Mouse (Mus musculus) intestine, embryonic 15.5 days (tissue): ENCODE results near the gene Gemin7. TPM values are rescaled to one million over a fixed set of nuclear protein-coding genes. Genes with fewer than 3 reads are reported as not detected.
A peak's percentile ranks its signal among the peaks of the same experiment; 100 is the strongest.
"Not testable (repeated sequence)": the region's sequence is repeated elsewhere in the genome, so short reads cannot be mapped to it uniquely, and the experiment has no call there.

Source experiments
- ATAC-seq: fragments of 200-750 bp; cut with Nextera tagmentation; 2 replicates; pipeline ENCODE4 v1.8.0; 2017; ENCODE audit warnings: moderate TSS enrichment, moderate library complexity
- H3K27ac ChIP-seq: fragments of 300-500 bp; sonication (generic); 2 replicates; pipeline ENCODE4 v1.5.1; 2015; ENCODE audit warnings: mild to moderate bottlenecking, inconsistent platforms
- H3K27me3 ChIP-seq: fragments of 300-500 bp; sonication (generic); replicated peaks from 2 replicates; pipeline ENCODE4 v1.6.1; 2015; ENCODE audit warnings: inconsistent platforms
- H3K36me3 ChIP-seq: fragments of 300-500 bp; sonication (generic); 2 replicates; pipeline ENCODE4 v1.6.1; 2015; ENCODE audit warnings: inconsistent platforms
- H3K4me1 ChIP-seq: fragments of 300-500 bp; sonication (generic); replicated peaks from 2 replicates; pipeline ENCODE4 v1.6.1; 2015; ENCODE audit warnings: inconsistent platforms
- H3K4me2 ChIP-seq: fragments of 300-500 bp; sonication (generic); replicated peaks from 2 replicates; pipeline ENCODE4 v1.6.1; 2015; ENCODE audit warnings: mild to moderate bottlenecking, inconsistent platforms
- H3K4me3 ChIP-seq: fragments of 300-500 bp; sonication (generic); replicated peaks from 2 replicates; pipeline ENCODE4 v1.5.1; 2015; ENCODE audit warnings: inconsistent platforms
- H3K9ac ChIP-seq: fragments of 300-500 bp; sonication (generic); 2 replicates; pipeline ENCODE4 v1.6.1; 2015; ENCODE audit warnings: inconsistent platforms
- H3K9me3 ChIP-seq: fragments of 300-500 bp; sonication (generic); 2 replicates; pipeline ENCODE4 v1.6.1; 2016; ENCODE audit warnings: inconsistent platforms
- WGBS: fragments of 180-500 bp; shearing (Covaris S2); methylation state at CpG from one replicate; pipeline ENCODE4 v1.1.7; 2015; 5-methylcytosine and 5-hydroxymethylcytosine counted together
- polyA plus RNA-seq: library from polyadenylated mRNA; unstranded; fragments of >200 nt; fragmentation: Nextera tagmentation; extraction: Ambion mirVana; gene quantifications from 2 replicates; pipeline ENCODE4 v1.2.1, GENCODE M21; 2015

Gene Gemin7
- polyA plus RNA-seq, result 131 and 140 TPM in 2 replicates

GRCm38 (mm10) chr7:19577141-19577852, at the start of gene Gemin7, which contains the start of gene Zfp296:
Gemin7 (minus strand) TSS chr7:19577595.
Zfp296 (plus strand) TSS chr7:19577287.
- Histone ChIP-seq H3K4me1 (peaks cover 21% of the 10 kb centered on the region), H3K9ac (peak within 1 kb of the TSS; percentile 39), H3K4me2 (peak within 1 kb of the TSS; percentile 79), H3K36me3 (peaks cover 12% of the 10 kb centered on the region; the same call in 1 of the 2 replicates), H3K9me3 (no peaks in the 10 kb centered on the region), H3K27me3 (peaks cover 17% of the 10 kb centered on the region), H3K4me3 (peak within 1 kb of the TSS; percentile 42), H3K27ac (no peak within 1 kb of the TSS)
- under 1% methylated on average over 56 of the region's 56 CpGs for WGBS
- ATAC-seq, result 0 out of 2 replicates have a peak, but pooled peaks have one; percentile 7

- Histone ChIP-seq H3K4me3 (no peak overlapping the region), H3K27ac (peak overlapping the region; percentile 71; the same call in 1 of the 2 replicates), H3K36me3 (no peaks in the 10 kb centered on the region), H3K4me1 (peaks cover 14% of the 10 kb centered on the region; the same call in 1 of the 2 replicates), H3K27me3 (no peaks in the 10 kb centered on the region), H3K4me2 (peak overlapping the region; percentile 9; the same call in 1 of the 2 replicates), H3K9ac (no peak overlapping the region), H3K9me3 (no peaks in the 10 kb centered on the region)
- 57% methylated on average over 2 of the region's 2 CpGs for WGBS
- ATAC-seq, result peak; percentile 65
Measured at GRCm38 (mm10) chr7:19623433-19623832, 46.0 kb upstream of the Gemin7 start.

- ATAC-seq, result 0 out of 2 replicates have a peak, but pooled peaks have one; percentile 5
- Histone ChIP-seq H3K4me2 (no peak overlapping the region), H3K27ac (no peak overlapping the region), H3K36me3 (no peaks in the 10 kb centered on the region), H3K4me3 (no peak overlapping the region), H3K9me3 (no peaks in the 10 kb centered on the region), H3K27me3 (no peaks in the 10 kb centered on the region), H3K9ac (no peak overlapping the region), H3K4me1 (peaks cover 14% of the 10 kb centered on the region; the same call in 1 of the 2 replicates)
- WGBS, result 25% methylated on average over 6 of the region's 6 CpGs
Measured at GRCm38 (mm10) chr7:19622241-19622640, 44.8 kb upstream of the Gemin7 start.

GRCm38 (mm10) chr7:19620811-19621210, 43.4 kb upstream of the Gemin7 start:
- no peak overlapping the region for H3K9ac ChIP-seq
- no peak overlapping the region for H3K27ac ChIP-seq
- no peaks in the 10 kb centered on the region for H3K9me3 ChIP-seq
- H3K36me3 ChIP-seq, result no peaks in the 10 kb centered on the region
- no peak overlapping the region for H3K4me3 ChIP-seq
- H3K4me1 ChIP-seq, result peaks cover 14% of the 10 kb centered on the region; the same call in 1 of the 2 replicates
- no peak overlapping the region for H3K4me2 ChIP-seq
- 87% methylated on average over 7 of the region's 7 CpGs for WGBS
- H3K27me3 ChIP-seq, result no peaks in the 10 kb centered on the region
- no peak for ATAC-seq

- WGBS, result 9% methylated on average over 35 of the region's 35 CpGs
Measured at GRCm38 (mm10) chr7:19619004-19619801, 41.8 kb upstream of the Gemin7 start.

GRCm38 (mm10) chr7:19615036-19615577, 37.7 kb upstream of the Gemin7 start:
- Histone ChIP-seq H3K4me1 (0 out of 2 replicates have a peak, but pooled peaks cover 4% of the 10 kb centered on the region), H3K4me2 (no peak overlapping the region), H3K9me3 (no peaks in the 10 kb centered on the region), H3K4me3 (no peak overlapping the region), H3K9ac (no peak overlapping the region), H3K27me3 (no peaks in the 10 kb centered on the region), H3K36me3 (0 out of 2 replicates have a peak, but pooled peaks cover 5% of the 10 kb centered on the region), H3K27ac (no peak overlapping the region)
- 76% methylated on average over 12 of the region's 12 CpGs for WGBS
- peak; percentile 49 for ATAC-seq

More at GRCm38 (mm10) chr7:19619004-19619801, 41.8 kb upstream of the Gemin7 start:
- peak overlapping the region; percentile 57 for H3K4me2 ChIP-seq
- H3K27me3 ChIP-seq, result no peaks in the 10 kb centered on the region
- ATAC-seq, result peak; percentile 42; the same call in 1 of the 2 replicates
- no peaks in the 10 kb centered on the region for H3K36me3 ChIP-seq
- peak overlapping the region; percentile 22 for H3K4me3 ChIP-seq
- H3K27ac ChIP-seq, result no peak overlapping the region
- H3K9ac ChIP-seq, result peak overlapping the region; percentile 29
- peaks cover 14% of the 10 kb centered on the region; the same call in 1 of the 2 replicates for H3K4me1 ChIP-seq
- H3K9me3 ChIP-seq, result no peaks in the 10 kb centered on the region

- ATAC-seq, result no peak
- no peaks in the 10 kb centered on the region for H3K4me1 ChIP-seq
- WGBS, result 80% methylated on average over 5 of the region's 5 CpGs
Measured at GRCm38 (mm10) chr7:19610969-19611368, 33.6 kb upstream of the Gemin7 start.

GRCm38 (mm10) chr7:19609641-19610332, 32.4 kb upstream of the Gemin7 start:
- Histone ChIP-seq H3K4me3 (no peak overlapping the region), H3K27ac (no peak overlapping the region), H3K36me3 (0 out of 2 replicates have a peak, but pooled peaks cover 5% of the 10 kb centered on the region), H3K9ac (no peak overlapping the region), H3K27me3 (no peaks in the 10 kb centered on the region), H3K4me2 (no peak overlapping the region), H3K4me1 (no peaks in the 10 kb centered on the region), H3K9me3 (no peaks in the 10 kb centered on the region)
- 85% methylated on average over 12 of the region's 12 CpGs for WGBS
- peak; percentile 74 for ATAC-seq

More at GRCm38 (mm10) chr7:19610969-19611368, 33.6 kb upstream of the Gemin7 start:
- Histone ChIP-seq H3K27me3 (no peaks in the 10 kb centered on the region), H3K36me3 (0 out of 2 replicates have a peak, but pooled peaks cover 5% of the 10 kb centered on the region), H3K27ac (no peak overlapping the region), H3K9ac (no peak overlapping the region), H3K9me3 (no peaks in the 10 kb centered on the region), H3K4me2 (no peak overlapping the region), H3K4me3 (no peak overlapping the region)

- no peaks in the 10 kb centered on the region for H3K27me3 ChIP-seq
- H3K9ac ChIP-seq, result no peak overlapping the region
- no peaks in the 10 kb centered on the region for H3K9me3 ChIP-seq
- ATAC-seq, result no peak
- no peak overlapping the region for H3K4me2 ChIP-seq
- peaks cover 14% of the 10 kb centered on the region for H3K4me1 ChIP-seq
- 0 out of 2 replicates have a peak, but pooled peaks cover 5% of the 10 kb centered on the region for H3K36me3 ChIP-seq
- no peak overlapping the region for H3K27ac ChIP-seq
- 75% methylated on average over 5 of the region's 5 CpGs for WGBS
- H3K4me3 ChIP-seq, result no peak overlapping the region
Measured at GRCm38 (mm10) chr7:19607291-19607690, 29.9 kb upstream of the Gemin7 start.

- Histone ChIP-seq H3K4me2 (peak overlapping the region; percentile 79), H3K4me1 (peaks cover 26% of the 10 kb centered on the region), H3K4me3 (peak overlapping the region; percentile 99)
- not testable (repeated sequence) for ATAC-seq, H3K27me3 ChIP-seq, H3K9ac ChIP-seq, H3K9me3 ChIP-seq, H3K27ac ChIP-seq, H3K36me3 ChIP-seq
- WGBS, result 61% methylated on average over 10 of the region's 10 CpGs
Measured at GRCm38 (mm10) chr7:19604606-19605214, 27.3 kb upstream of the Gemin7 start.
